Mouse (Mus musculus): ENCODE data around the gene Maea.

- peak; percentile 59; the same call in 1 of the 2 replicates for TF ChIP-seq CTCF (IDR thresholded peaks at IDR 0.05; ENCODE audit: extremely low read depth, insufficient read length, insufficient replicate concordance, low read depth, low read length)
- TF ChIP-seq POLR2A (IDR thresholded peaks at IDR 0.05; ENCODE audit: low read depth, low read length), result peak; percentile 54
Measured at GRCm38 (mm10) chr5:33378302-33378854, 43.1 kb downstream of the Maea start, which contains the start of gene Uvssa.
